Mouse (Mus musculus): ENCODE results near the gene Atp13a4. TPM values are rescaled to one million over a fixed set of nuclear protein-coding genes. Genes with fewer than 3 reads are reported as not detected.
A peak's percentile ranks its signal among the peaks of the same experiment; 100 is the strongest.

Gene Atp13a4
- total RNA-seq (2022), result not detected

DNA sequence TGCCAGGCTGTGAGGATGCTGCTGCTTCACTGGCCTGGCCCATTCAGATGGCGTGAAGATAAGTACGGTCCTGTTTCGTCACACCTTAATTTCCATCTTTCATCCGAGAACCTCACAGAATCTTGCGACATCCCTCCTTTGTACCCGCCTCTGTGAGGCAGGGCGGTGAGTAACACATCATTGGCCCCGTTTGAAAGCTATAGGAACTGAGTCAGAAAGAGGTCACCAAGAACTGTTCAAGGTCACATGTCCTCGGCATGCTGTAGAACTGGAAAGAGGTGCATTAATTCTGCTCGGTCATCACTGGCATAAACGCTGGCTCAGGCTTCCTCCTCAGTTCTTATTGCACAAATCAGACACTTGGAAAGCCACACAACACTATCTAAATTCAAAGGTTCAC lies at the start of gene Atp13a4:
Gene Atp13a4 (minus strand): TSS at position 36 of the 400 bp plus-strand sequence.
- peak; percentile 22 for DNase-seq

- no peak for DNase-seq
Observed at GRCm38 (mm10) chr16:29592171-29592570, 47.5 kb upstream of the Atp13a4 start.

DNA sequence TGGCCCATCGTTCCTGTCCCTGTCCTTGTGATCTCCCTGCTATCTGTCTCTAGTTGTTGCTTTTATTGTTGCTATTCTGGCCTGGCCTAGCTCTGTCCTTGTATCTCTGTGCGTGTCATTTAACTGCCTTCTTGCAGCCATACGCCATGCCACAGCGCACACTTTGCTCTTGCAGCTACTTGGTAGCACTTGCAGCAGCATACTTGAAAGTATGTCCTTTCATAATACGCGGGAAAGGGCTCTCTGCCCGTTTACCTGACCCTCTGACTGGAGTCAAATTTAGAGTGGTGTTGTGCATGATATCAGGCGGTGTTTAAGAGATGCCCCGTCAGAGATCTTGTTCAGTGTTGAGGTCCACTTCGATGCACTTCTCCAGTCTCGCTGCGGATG lies 35.1 kb upstream of the Atp13a4 start:
- no peak for DNase-seq

- peak; percentile 95 for DNase-seq
Observed at GRCm38 (mm10) chr16:29579167-29579786, 34.6 kb upstream of the Atp13a4 start, which contains the start of gene Opa1. Gene Opa1, plus strand, starts transcription at chr16:29579334.

- DNase-seq, result no peak
Observed at GRCm38 (mm10) chr16:29575620-29576019, 31.0 kb upstream of the Atp13a4 start.

- no peak for DNase-seq
Observed at GRCm38 (mm10) chr16:29574013-29574412, 29.3 kb upstream of the Atp13a4 start.

DNA sequence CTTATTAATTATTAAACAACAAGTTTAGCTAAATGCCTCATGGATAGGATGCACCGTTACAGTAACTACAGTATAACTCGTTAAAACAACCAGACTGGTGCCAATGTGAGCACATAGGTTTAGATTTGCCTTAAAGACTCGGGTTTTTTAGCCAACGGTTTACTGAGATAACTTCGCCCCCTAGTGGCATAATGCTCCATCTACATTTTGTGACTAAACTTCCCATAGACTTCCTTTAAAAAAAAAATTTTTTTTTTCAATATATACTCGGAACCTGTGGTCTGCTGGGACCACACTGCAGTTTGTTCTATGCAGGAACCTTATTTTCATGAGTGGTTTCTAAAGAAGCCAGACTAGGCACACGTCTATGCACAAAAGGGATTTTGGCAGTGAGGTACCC lies 16.2 kb upstream of the Atp13a4 start:
- DNase-seq, result no peak

DNA sequence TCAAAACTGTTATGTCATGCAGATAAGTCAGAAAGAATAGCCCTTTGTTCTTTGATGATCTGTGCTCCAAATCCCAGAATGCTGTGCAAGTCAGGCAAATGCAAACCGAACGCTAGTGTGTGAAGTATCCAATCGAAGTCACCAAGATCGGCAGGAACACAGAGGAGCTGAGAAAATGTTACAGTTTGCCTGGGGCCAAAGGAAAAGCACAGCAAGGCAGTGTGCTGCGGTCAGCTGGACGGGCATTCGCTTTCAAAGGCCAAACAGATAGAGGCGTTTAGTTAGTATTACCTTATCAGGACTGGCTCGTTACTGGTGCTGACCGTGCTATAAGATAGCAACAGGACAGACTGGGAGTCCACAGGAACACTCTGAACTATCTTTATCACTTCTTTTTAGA lies 15.8 kb upstream of the Atp13a4 start:
- DNase-seq, result peak; percentile 12

- DNase-seq, result no peak
Observed at GRCm38 (mm10) chr16:29559667-29560066, 15.0 kb upstream of the Atp13a4 start.

DNA sequence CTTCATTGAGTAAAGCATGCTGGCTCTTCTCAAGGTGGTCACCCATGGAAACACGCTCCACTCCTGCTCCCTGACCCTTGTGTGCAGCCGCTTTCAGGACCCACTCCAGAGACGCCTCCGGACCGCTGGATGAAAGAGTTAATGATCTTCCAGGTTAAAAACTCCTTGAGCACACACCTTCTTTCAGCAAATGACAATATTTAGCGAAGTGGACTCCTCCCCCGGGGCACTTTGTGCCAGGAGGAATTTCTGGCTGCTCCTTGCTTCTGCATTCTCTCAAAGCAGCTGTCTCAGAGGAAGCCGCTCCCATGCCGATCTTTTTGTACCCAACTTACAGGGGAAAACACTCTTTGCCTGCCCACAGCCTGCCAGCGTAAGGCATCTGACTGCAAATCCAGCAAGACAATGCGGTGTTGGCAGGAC lies 3.4 kb downstream of the Atp13a4 start:
- no peak for DNase-seq

GRCm38 (mm10) chr16:29539906-29540305 lies 4.8 kb downstream of the Atp13a4 start:
- DNase-seq, result no peak

GRCm38 (mm10) chr16:29536411-29537204 lies 8.1 kb downstream of the Atp13a4 start:
- no peak for DNase-seq

- no peak for DNase-seq
Observed at GRCm38 (mm10) chr16:29535866-29536265, 8.8 kb downstream of the Atp13a4 start.

DNA sequence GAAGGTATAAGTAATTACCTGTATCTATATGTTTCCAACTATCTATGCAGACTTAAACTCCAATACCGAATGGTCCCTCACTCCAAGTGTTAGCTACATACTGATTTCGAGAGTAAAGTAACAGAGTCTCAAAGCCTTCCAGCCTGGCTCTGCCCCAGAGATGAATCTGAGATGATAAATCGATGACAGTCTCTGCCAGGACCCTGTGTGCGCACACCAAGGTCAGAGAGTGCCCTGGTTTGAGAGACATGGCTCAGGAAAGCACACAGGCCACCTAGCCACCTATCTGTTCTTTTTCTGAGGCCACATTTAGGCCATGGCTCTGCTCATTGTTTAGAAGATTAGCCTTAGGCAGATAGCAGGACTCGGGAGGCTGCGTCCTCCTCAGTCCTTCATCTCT lies 11.0 kb downstream of the Atp13a4 start:
- DNase-seq, result no peak

DNA sequence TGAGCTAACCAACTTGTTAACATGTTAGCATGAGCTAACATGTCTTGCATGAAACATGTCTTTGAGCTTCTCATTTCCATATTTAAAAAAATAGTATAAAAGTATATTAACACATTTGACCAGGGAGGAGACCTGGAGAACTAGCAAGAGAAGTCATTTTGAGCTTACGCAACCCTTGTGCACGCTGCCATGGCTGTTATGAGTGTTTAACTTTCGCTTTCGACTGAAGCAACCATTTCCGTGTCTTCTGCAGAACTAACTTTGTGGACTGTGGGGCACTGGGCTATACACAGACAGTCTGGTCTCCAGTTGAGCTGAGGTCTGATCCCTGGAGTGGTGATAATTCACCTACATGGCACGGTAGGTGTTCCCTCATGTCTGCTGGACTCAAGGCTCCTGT lies 17.6 kb downstream of the Atp13a4 start:
- no peak for DNase-seq

GRCm38 (mm10) chr16:29526585-29526984 lies 18.1 kb downstream of the Atp13a4 start:
- no peak for DNase-seq

DNA sequence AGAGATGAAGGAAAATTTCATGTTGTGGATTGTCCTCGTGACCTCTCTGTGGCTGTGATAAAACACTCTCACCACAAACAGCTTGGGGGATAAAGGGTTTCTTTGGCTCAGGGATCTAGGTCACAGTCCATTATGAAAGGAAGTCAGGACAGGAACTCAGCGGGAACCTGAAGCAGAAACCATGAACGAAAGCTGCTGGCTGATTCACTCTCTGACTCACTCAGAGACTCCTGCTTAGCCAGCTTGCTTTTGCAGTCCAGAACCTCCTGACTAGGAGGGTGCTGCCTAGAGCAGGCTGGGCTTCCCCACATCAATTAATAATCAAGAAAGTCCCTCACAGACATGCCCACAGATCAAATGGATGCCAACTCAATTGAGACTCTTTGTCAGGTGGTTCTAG lies 32.2 kb downstream of the Atp13a4 start:
- no peak for DNase-seq

DNA sequence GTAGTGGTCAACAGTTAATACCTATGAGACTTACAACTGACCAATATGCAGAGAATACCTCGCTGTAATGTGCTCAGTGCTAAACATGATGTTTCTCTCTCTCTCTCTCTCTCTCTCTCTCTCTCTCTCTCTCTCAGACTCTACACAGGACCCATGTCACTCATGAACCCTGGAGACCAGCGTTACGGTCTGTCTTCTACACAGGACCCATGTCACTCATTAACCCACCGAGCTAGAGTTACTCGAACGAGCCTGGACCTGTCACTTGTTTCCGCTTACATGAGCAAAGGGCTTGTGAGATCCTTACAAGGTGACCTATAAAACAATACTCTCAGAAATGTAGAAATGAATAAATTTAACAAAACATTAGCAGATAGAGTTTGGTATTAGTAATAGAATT lies 33.9 kb downstream of the Atp13a4 start:
- DNase-seq, result no peak

GRCm38 (mm10) chr16:29509881-29510280 lies 34.8 kb downstream of the Atp13a4 start:
- DNase-seq, result no peak

DNA sequence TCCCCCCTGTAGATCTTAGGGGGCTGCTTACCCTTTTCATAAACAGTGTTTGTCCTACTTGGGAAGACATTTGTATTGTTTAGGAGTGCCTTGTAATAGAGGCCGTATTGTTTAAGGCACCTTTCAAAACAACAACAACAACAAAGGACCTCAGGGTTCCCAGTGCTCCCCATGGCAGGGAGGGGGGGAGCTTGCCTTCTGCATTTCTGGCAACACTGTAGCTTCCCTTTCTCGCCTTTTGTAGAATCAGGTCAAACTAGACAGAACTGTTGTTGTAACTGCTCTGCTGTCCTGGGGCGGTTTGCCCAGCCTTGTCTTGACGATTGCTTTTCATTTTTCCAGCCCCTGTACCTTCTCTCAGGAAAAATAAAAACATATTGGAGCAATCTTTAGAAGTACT lies 40.0 kb downstream of the Atp13a4 start:
- DNase-seq, result no peak

DNA sequence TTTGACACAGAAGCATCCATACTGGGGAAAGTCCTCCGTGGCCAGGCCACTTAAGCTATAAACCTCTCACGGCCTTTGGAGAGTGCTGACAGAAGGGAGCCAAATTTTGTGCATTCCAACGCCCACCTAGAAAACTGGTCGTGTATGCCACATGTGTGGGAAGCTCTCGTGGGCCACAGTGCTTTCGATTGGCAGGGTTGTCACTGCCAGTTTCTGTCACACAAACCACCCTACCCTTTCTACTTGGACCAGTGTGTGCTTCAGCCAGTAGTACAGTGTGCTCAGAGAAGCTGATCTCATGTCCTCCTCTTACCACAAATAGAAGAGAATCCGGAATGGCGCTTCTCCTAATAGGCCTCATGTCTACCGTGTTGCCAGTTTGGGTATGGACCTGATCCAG lies 40.5 kb downstream of the Atp13a4 start:
- no peak for DNase-seq

DNA sequence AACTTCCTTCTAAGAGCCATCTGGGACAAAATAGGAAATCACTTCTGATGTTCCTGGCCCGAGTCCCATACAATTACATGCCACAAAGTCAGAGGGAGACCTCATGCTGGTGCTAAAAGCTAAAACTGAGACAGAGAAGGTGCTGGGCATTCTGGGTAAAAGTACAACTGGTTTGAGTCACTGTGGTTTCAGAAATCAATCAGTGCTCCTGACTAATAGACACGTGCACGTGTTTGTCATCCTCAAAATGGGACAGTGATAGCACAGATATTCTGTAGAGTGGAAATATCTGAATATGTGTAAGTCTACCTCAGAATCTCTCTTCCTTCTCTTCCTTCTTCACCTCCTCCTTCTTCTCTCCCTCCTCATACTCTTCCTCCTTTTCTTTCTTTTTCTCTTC lies 53.6 kb downstream of the Atp13a4 start:
- no peak for DNase-seq

GRCm38 (mm10) chr16:29481439-29481838 lies 63.2 kb downstream of the Atp13a4 start:
- DNase-seq, result no peak

DNA sequence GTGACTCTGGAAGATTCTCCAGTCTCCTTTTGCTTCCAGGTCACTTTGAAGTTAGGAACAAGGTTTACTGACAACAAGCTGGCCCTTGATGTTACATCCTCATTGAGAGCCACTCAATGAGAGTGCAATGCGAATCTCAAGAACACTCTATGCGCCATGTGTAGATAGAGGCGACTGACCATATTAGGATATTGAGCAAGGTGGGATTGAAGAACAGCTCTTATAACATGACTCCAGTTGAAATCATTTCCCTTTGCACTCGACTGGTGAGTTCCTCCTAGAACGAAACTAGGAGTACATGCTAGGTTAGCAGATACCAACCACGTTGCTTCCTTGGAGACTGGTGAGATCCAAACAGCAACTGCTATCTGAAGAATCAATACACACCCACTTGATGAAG lies 64.3 kb downstream of the Atp13a4 start:
- DNase-seq, result no peak

All from adrenal gland, adult 8-10 months (tissue).